Mouse (Mus musculus) gastrocnemius, adult 2 months (tissue): ENCODE measurements around the gene Zcchc3. TPM values are rescaled to one million over a fixed set of nuclear protein-coding genes. Genes with fewer than 3 reads are reported as not detected.

ENCODE experiments used
- DNase-seq: peaks from one replicate; pipeline ENCODE4 v3.0.0; 2022
- H3K27ac ChIP-seq: fragments of 200-600 bp; 2 replicates; pipeline ENCODE4 v1.8.1; 2022; ENCODE audit warnings: mild to moderate bottlenecking
- H3K4me3 ChIP-seq: fragments of 200-600 bp; 2 replicates; pipeline ENCODE4 v1.8.1; 2022; ENCODE audit warnings: mild to moderate bottlenecking, moderate library complexity
- CTCF ChIP-seq: fragments of 200-600 bp; IDR thresholded peaks from 2 replicates; pipeline ENCODE4 v1.8.1; 2022; ENCODE audit warnings: antibody characterized with exemption, mild to moderate bottlenecking, moderate library complexity
- intact Hi-C: fragments of 180-260 bp; cut with DNase I; formaldehyde crosslinking; loops from one replicate; pipeline ENCODE4 v1.15.1; 2025
- total RNA-seq, 2 experiments: library from RNA; stranded (reverse); gene quantifications; 2 replicates each; pipeline ENCODE4 v1.2.3; 2021

The Zcchc3 gene
- total RNA-seq, 2 experiments from 2014 or later: 1.1 to 1.8 TPM

DNA sequence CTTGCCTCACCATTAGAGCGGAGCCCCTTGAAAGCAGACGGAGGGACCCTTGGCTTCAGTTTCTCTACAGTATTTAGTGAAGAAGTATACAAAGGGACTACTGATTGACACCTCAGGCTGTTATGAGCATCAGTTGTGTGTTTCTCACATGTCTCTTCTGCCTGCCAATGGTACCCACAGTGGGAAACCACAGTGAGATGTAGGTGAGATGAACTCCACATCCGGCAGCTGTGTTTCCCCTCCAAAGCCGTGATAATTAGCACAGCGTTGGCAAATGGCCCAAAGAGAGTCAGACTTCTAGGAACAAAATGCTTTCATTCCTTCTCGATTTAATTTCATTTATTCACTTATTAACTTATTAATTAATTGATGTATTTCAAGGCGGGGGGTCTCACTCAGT lies 42.7 kb downstream of the Zcchc3 start:
- no peak for TF ChIP-seq CTCF
- DNase-seq: no peak
- no peak overlapping the region for H3K27ac ChIP-seq
- intact Hi-C loops: no loop called here
- no peak overlapping the region for H3K4me3 ChIP-seq

DNA sequence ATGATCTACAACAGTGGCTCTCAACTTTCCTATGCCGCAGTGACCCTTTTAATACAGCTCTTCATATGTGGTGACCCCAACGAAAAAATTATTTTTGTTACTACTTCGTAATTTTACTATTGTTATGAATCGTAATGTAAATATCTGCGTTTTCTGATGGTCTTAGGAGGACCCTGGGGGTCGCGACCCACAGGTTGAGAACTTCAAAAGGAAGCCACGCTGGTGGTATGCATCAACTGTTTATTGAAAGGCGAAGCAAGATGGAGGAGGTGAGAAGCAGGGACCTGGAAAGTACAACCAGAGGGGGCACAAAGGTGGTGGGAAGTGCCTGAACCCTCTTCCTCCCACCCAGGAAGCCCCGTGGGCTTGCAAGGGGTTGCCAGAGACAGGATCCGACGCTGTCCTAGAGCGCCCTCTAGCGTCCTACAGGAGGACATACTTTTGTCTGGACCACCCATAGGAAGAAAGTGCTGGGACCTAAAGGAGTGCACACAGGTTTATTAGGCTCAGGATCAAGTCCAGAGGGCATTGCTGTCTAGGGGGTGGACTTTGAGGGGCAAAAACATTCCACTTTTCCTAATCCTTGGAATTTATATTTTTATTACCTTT lies 46.2 kb downstream of the Zcchc3 start:
- intact Hi-C loops: loop anchor here (5.0 kb wide), 1 partner anchor 341 kb away; no protein-coding TSS in a partner anchor
- DNase-seq: peak; percentile 50
- peak; percentile 95 for TF ChIP-seq CTCF

DNA sequence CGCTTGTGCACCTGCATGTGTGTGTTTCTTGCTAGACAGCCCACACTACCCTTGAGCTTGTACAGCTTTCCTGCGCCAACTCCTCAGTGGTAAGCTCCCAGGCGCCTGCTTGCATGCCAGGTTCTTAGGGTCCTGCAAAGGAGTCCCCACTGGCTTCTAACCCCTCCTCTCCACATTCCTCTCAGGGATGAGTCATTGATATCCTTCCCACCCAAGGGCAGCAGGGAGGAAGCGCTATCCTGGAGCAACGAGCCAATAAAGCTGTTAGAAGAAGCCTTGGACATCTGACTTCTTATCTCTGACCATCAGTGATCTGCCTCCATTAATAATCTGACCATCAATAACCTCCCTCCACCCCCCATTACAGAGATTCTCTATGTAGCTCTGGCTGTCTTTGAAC lies 46.9 kb downstream of the Zcchc3 start:
- intact Hi-C loops: loop anchor here (5.0 kb wide), 1 partner anchor 341 kb away; no protein-coding TSS in a partner anchor
- no peak for TF ChIP-seq CTCF
- H3K27ac ChIP-seq: no peak overlapping the region
- no peak overlapping the region for H3K4me3 ChIP-seq
- DNase-seq: no peak

More for the DNA sequence above, 46.2 kb downstream of the Zcchc3 start:
- no peak overlapping the region for H3K27ac ChIP-seq
- H3K4me3 ChIP-seq: peak overlapping the region; percentile 43; the same call in 1 of the 2 replicates

DNA sequence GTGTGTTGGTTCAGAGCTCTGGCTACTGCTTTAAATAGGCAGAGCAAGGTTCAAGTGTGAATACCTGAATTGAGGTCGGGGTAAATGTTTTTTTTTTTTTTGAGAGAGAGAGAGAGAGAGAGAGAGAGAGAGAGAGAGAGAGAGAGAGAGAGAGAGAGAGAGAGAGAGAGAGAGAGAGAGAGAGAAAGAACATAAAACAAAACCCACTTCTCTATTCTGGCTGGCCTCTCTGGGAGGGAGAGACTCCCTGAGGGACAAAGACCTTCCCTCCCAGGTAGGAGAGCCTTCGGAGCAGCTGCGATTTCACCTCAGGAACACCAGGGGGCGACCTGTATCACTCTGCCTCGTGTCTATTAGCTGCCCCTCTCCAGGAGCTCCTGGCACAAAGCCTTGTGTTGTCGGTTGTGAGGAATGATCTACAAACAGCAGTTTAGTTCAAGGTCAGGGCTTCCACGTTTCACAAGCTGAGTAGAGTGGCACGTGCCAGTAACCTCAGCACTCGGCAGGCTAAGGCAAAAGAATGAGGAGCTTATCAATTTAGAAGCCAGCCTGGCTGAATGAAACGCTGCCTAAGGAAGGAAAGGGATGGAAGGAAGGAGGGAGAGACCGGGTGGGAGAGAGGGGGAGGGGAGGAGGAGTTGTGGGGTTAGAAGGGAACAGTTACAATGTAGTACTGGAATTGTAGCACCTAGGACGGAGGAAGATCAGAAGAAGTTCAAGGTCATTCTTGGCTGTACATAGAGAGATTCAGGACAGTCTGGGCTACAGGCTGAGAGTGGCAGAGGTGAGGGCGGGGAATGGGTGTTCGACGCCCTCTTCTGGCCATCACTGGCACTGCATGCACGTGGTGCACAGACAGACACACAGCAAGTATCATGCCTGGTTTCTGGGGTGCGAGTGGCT lies 51.3 kb downstream of the Zcchc3 start:
- Histone ChIP-seq H3K27ac (peak overlapping the region; percentile 51), H3K4me3 (peak overlapping the region; percentile 46)
- intact Hi-C loops: loop anchor here (5.0 kb wide), 1 partner anchor 256 kb away; the partner anchor contains the start of gene Srxn1

More for the DNA sequence above, 51.3 kb downstream of the Zcchc3 start:
- peak; percentile 79 for TF ChIP-seq CTCF
- peak; percentile 76 for DNase-seq

Other genes starting within 250 kb of the Zcchc3 start
- gene Csnk2a1, start 188.2 kb downstream of the Zcchc3 start, total RNA-seq: 100 to 1,000 TPM in 1 of 2 experiments, 10 to 100 TPM in 1; 91.1 to 102 TPM
- gene Tbc1d20, start 121.2 kb downstream of the Zcchc3 start, total RNA-seq: 10 to 100 TPM; 26.4 to 27.8 TPM
- 10 to 100 TPM; 27.0 to 31.1 TPM for gene Rbck1, start 82.4 kb downstream of the Zcchc3 start, total RNA-seq
- 1 to 10 TPM; 1.2 to 1.4 TPM for gene Trib3, start 71.0 kb downstream of the Zcchc3 start, total RNA-seq
- gene Nrsn2, start 38.4 kb downstream of the Zcchc3 start, total RNA-seq: not detected
- gene Sox12, start 17.0 kb downstream of the Zcchc3 start, total RNA-seq: under 1 TPM; 0.53 to 0.79 TPM
- not detected for gene 6820408C15Rik, start 560 bp upstream of the Zcchc3 start, total RNA-seq
- gene Defb23, start 49.6 kb upstream of the Zcchc3 start, total RNA-seq: not detected
- gene Defb20, start 62.0 kb upstream of the Zcchc3 start, total RNA-seq: not detected
- not detected for gene Defb22, start 75.1 kb upstream of the Zcchc3 start, total RNA-seq
- not detected for gene Defb26, start 96.7 kb upstream of the Zcchc3 start, total RNA-seq
- gene Defb28, start 103.2 kb upstream of the Zcchc3 start, total RNA-seq: not detected
- gene Defb29, start 125.1 kb upstream of the Zcchc3 start, total RNA-seq: not detected
- not detected for gene Gm17416, start 154.3 kb upstream of the Zcchc3 start, total RNA-seq
- not detected for gene Defb21, start 157.7 kb upstream of the Zcchc3 start, total RNA-seq
- not detected for gene Defb19, start 165.3 kb upstream of the Zcchc3 start, total RNA-seq
- not detected for gene Defb45, start 184.4 kb upstream of the Zcchc3 start, total RNA-seq
- gene Defb36, start 189.3 kb upstream of the Zcchc3 start, total RNA-seq: not detected
- not detected for gene Defb25, start 208.0 kb upstream of the Zcchc3 start, total RNA-seq
- gene Rem1, start 211.9 kb upstream of the Zcchc3 start, total RNA-seq: 1 to 10 TPM; 2.4 to 3.0 TPM